Mouse (Mus musculus): ENCODE measurements around the gene Hnrnpul1. TPM values are rescaled to one million over a fixed set of nuclear protein-coding genes. Genes with fewer than 3 reads are reported as not detected.
A peak's percentile ranks its signal among the peaks of the same experiment; 100 is the strongest.

Gene Hnrnpul1
- total RNA-seq, 2 experiments from 2014 or later: 66.3 to 72.8 TPM

GRCm38 (mm10) chr7:25766108-25766507 lies 11.6 kb upstream of the Hnrnpul1 start:
- no peak for TF ChIP-seq CTCF (IDR thresholded peaks at IDR 0.05)
- Histone ChIP-seq H3K4me3 (no peak overlapping the region), H3K27ac (no peak overlapping the region)
- intact Hi-C loops (cut with DNase I): no loop called here
- no peak for DNase-seq

- peak overlapping the region; percentile 23 for H3K4me3 ChIP-seq
- peak overlapping the region; percentile 28; the same call in 1 of the 2 replicates for H3K27ac ChIP-seq
- TF ChIP-seq CTCF (IDR thresholded peaks at IDR 0.05): no peak
- DNase-seq: peak; percentile 15
- intact Hi-C loops (cut with DNase I): no loop called here
These were observed 9.7 kb upstream of the Hnrnpul1 start for GRCm38 (mm10) chr7:25764221-25764620.

DNA sequence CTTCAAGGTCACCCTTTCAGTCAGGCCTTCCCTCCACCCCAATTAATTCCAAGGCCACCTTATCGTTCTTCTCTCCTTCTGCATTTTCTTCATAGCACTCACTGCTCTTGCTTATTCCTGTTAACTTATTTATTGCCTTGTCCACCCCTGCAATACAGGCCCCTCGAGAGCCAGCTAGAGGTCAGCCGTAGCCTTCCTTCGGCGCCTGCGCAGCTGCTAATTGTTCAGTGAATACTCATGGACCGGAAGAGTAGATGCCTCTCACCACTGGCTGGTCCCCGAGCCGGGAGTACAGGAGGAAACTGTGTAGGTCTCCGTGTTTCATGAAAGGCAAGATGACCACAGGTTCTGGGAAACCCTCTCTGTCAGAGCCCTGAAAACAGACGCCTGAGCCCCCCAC lies 9.1 kb upstream of the Hnrnpul1 start:
- intact Hi-C loops (cut with DNase I): no loop called here
- TF ChIP-seq CTCF (IDR thresholded peaks at IDR 0.05): no peak
- Histone ChIP-seq H3K4me3 (peak overlapping the region; percentile 23), H3K27ac (peak overlapping the region; percentile 28; the same call in 1 of the 2 replicates)
- peak; percentile 27 for DNase-seq

DNA sequence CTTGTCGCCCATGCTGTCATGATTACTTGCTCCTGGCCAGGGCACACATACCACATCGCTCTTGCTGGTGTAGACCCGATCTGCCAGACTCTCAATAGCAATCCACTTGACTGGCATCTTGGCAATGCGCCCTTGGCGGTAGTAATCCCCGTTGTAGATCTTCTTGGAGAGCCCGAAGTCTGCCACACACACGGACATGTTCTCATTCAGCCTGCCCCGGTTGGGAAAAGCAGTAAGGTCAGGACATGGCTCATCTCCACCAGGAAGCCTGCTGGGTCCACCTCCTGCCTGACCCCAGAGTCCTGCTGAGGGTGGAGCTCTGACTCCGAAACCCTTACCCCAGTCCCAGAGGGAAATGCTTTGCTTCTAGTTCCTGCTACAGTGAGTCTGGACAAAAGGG lies 6.8 kb upstream of the Hnrnpul1 start:
- DNase-seq: peak; percentile 53
- H3K4me3 ChIP-seq: no peak overlapping the region
- peak overlapping the region; percentile 54 for H3K27ac ChIP-seq
- intact Hi-C loops (cut with DNase I): no loop called here
- TF ChIP-seq CTCF (IDR thresholded peaks at IDR 0.05): no peak

DNA sequence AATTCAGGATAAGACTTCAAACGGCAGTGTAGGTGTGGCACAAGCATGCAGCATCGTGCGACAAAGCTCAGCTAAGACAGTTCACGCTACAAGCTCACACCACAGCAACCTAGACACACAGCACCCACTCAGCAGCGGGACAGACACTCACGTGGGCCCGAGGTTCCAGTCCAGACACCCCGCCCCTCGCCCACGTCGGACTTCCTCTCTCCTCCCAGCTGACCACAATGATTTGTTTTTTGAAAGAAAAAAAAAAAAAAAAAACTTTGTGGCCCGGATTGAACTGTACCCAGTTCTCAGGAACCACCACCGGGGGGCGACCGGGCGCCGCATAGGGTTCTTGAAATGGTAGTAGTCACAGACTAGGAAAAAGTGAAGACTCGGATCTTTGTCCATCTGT lies 1.5 kb upstream of the Hnrnpul1 start:
- intact Hi-C loops (cut with DNase I): loop anchor here (1.0 to 10.0 kb wide), 2 partner anchors 49 to 681 kb away; partner anchors contain the start of genes Grik5 and Zfp574
- peak; percentile 93 for DNase-seq
- no peak; the same call in 1 of the 2 replicates for TF ChIP-seq CTCF (IDR thresholded peaks at IDR 0.05)

DNA sequence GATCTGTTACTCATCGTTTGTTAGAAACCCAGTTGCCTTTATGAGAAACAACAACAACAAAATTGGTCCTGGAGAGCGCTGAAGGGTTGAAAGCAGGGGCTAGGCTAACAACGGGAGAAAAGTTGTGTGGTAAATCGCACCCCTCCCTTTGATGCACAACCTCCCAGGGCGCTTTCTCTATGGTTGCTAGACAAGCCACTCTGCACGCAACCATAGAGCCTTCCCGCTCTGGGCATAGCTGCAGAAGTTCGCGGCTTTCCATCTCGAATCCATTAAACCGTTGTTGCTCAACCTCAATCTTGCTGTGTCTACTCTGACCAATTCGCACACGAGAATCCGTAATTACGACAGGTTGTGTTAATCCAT lies 894 bp upstream of the Hnrnpul1 start:
- intact Hi-C loops (cut with DNase I): loop anchor here (10.0 kb wide), 1 partner anchor 681 kb away; the partner anchor contains the start of genes Grik5 and Zfp574
- Histone ChIP-seq H3K4me3 (peak overlapping the region; percentile 76), H3K27ac (peak overlapping the region; percentile 97)
- peak; percentile 69 for DNase-seq
- no peak for TF ChIP-seq CTCF (IDR thresholded peaks at IDR 0.05)

More for the DNA sequence above, 1.5 kb upstream of the Hnrnpul1 start:
- H3K4me3 ChIP-seq: peak overlapping the region; percentile 76
- H3K27ac ChIP-seq: peak overlapping the region; percentile 97

GRCm38 (mm10) chr7:25754439-25754737 lies 169 bp downstream of the Hnrnpul1 start:
- peak; percentile 48 for TF ChIP-seq CTCF (IDR thresholded peaks at IDR 0.05)
- Histone ChIP-seq H3K4me3 (peak overlapping the region; percentile 76), H3K27ac (peak overlapping the region; percentile 97)
- no peak for DNase-seq
- intact Hi-C loops (cut with DNase I): loop anchor here (5.0 to 10.0 kb wide), 2 partner anchors 37 to 680 kb away; partner anchors contain the start of genes Ccdc97, Grik5 and Zfp574

DNA sequence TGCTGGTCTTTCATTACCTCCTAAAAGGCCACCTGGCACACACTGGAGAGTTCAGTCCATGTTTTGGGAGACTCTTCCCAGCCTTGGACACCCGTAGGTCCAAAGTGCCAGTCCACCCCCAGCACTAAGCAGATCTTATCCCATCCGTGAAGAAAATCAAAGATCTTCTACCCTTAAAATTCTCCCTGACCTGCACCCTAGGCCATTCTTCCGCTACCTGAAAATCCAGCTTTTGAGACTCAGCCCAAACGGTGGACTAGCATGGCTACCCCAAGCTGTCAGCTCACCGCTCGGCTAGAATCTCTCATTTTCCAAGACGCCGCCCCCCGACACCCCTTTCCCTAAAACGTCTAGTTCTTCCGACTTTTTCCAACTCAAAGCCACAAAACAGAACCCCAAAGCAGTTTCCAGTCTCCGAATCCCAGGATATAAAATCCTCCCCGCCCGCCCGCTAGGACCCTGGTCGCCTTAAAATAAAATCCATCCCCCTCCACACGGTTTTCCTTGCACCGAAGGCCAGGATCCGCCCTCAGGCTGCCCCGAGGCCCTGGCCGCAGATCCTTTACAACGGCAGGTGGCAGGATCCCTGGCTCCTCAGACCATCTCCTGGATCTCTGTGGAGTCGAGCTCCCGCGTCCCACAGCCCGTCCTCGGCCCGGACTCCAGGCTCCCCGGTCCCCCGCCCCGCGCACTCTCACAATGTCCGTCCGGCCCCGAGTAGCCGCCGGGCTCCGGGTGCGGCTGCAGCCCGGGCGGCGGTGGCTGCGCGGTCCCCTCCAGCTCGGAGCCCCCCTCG lies 716 bp downstream of the Hnrnpul1 start:
- intact Hi-C loops (cut with DNase I): loop anchor here (5.0 to 10.0 kb wide), 2 partner anchors 37 to 679 kb away; partner anchors contain the start of genes Ccdc97, Grik5 and Zfp574
- Histone ChIP-seq H3K4me3 (peak overlapping the region; percentile 76), H3K27ac (peak overlapping the region; percentile 97)
- no peak for DNase-seq
- no peak for TF ChIP-seq CTCF (IDR thresholded peaks at IDR 0.05)

DNA sequence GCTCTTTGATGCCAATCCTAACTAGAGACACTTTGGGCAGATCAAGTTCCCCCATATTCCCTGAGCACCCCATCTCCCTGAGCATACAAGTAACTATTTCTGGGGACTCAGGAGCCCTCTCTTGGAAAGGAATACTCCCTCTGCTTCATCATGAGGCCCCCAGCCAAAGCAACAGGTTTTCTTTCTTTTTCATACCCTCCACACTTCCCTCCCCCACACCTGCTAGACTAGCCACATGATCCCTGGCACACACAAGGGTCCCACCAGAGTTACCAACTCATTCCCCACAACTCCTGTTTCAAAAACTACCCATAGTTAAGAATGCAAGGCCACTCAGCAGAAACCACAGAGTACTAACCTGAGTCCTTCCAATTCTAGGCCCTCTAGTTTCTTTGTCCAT lies 1.5 kb downstream of the Hnrnpul1 start:
- TF ChIP-seq CTCF (IDR thresholded peaks at IDR 0.05): no peak
- Histone ChIP-seq H3K27ac (peak overlapping the region; percentile 97), H3K4me3 (peak overlapping the region; percentile 76)
- intact Hi-C loops (cut with DNase I): loop anchor here (5.0 to 10.0 kb wide), 2 partner anchors 36 to 678 kb away; partner anchors contain the start of genes Ccdc97, Grik5 and Zfp574
- peak; percentile 11 for DNase-seq

GRCm38 (mm10) chr7:25746844-25747243 lies 7.7 kb downstream of the Hnrnpul1 start:
- no peak overlapping the region for H3K4me3 ChIP-seq
- DNase-seq: no peak
- TF ChIP-seq CTCF (IDR thresholded peaks at IDR 0.05): no peak
- intact Hi-C loops (cut with DNase I): no loop called here
- no peak overlapping the region for H3K27ac ChIP-seq

GRCm38 (mm10) chr7:25738277-25738676 lies 16.3 kb downstream of the Hnrnpul1 start:
- intact Hi-C loops (cut with DNase I): no loop called here
- Histone ChIP-seq H3K4me3 (no peak overlapping the region), H3K27ac (no peak overlapping the region)

GRCm38 (mm10) chr7:25736920-25737319 lies 17.6 kb downstream of the Hnrnpul1 start:
- intact Hi-C loops (cut with DNase I): no loop called here
- peak; percentile 35; the same call in 1 of the 2 replicates for TF ChIP-seq CTCF (IDR thresholded peaks at IDR 0.05)
- no peak overlapping the region for H3K27ac ChIP-seq
- no peak overlapping the region for H3K4me3 ChIP-seq
- DNase-seq: no peak

More at GRCm38 (mm10) chr7:25738277-25738676, 16.3 kb downstream of the Hnrnpul1 start:
- DNase-seq: no peak
- TF ChIP-seq CTCF (IDR thresholded peaks at IDR 0.05): no peak

DNA sequence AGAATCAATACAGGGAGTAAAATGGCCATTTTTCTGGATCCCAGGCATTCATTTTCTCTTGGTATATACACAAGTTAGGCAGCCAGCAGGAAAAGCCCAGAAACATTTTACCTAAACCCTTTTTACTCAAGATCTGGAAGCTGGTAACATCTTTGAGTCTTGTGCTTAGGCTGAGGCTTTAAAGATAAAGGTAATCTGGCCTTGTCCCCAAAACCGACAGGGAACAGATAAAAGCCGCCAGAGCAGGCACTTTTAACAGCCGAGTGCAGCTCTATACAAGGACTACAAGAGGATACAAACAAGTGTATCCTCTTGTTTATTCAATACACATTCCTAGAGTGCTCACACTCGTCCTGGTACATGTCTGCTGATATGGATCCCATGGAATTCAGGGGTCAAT lies 19.6 kb downstream of the Hnrnpul1 start:
- no peak overlapping the region for H3K27ac ChIP-seq
- no peak for TF ChIP-seq CTCF (IDR thresholded peaks at IDR 0.05)
- no peak for DNase-seq
- no peak overlapping the region for H3K4me3 ChIP-seq
- intact Hi-C loops (cut with DNase I): no loop called here
